Mouse (Mus musculus) ES-Bruce4 (cell line): Measurements from ENCODE around the gene Il10. TPM values are rescaled to one million over a fixed set of nuclear protein-coding genes. Genes with fewer than 3 reads are reported as not detected.

Experiments used
- H3K27ac ChIP-seq: 2 replicates; pipeline ENCODE4 v1.5.1; 2012; ENCODE audit warnings: low read length, inconsistent platforms; ENCODE audit not compliant: insufficient read depth
- H3K27me3 ChIP-seq: 2 replicates; pipeline ENCODE4 v1.6.1; 2012; ENCODE audit warnings: mild to moderate bottlenecking, low read length, inconsistent platforms; ENCODE audit not compliant: control insufficient read depth, poor library complexity, insufficient read depth, severe bottlenecking
- H3K36me3 ChIP-seq: 2 replicates; pipeline ENCODE4 v1.6.1; 2012; ENCODE audit warnings: inconsistent platforms, mild to moderate bottlenecking, low read length, moderate library complexity; ENCODE audit not compliant: control insufficient read depth, poor library complexity, insufficient read depth, severe bottlenecking
- H3K4me1 ChIP-seq: one replicate; pipeline ENCODE4 v1.8.1; 2011; ENCODE audit warnings: low read length; ENCODE audit not compliant: control insufficient read depth, insufficient read depth
- H3K4me3 ChIP-seq: 2 replicates; pipeline ENCODE4 v1.5.1; 2011; ENCODE audit warnings: low read depth, mild to moderate bottlenecking, low read length
- H3K9ac ChIP-seq: 2 replicates; pipeline ENCODE4 v1.6.1; 2012; ENCODE audit warnings: low read depth, mild to moderate bottlenecking, inconsistent platforms; ENCODE audit not compliant: poor library complexity, severe bottlenecking
- H3K9me3 ChIP-seq: replicated peaks from 2 replicates; pipeline ENCODE4 v1.6.1; 2012; ENCODE audit warnings: mild to moderate bottlenecking, low read length, inconsistent platforms; ENCODE audit not compliant: control insufficient read depth, poor library complexity, insufficient read depth, severe bottlenecking
- CTCF ChIP-seq: IDR thresholded peaks from one replicate; pipeline ENCODE4 v1.8.1; 2011; ENCODE audit warnings: low read depth, low read length
- EP300 ChIP-seq: IDR thresholded peaks from 2 replicates; pipeline ENCODE4 v1.6.1; 2011; ENCODE audit warnings: low read depth, low read length; ENCODE audit not compliant: insufficient read depth
- POLR2A ChIP-seq: IDR thresholded peaks from one replicate; pipeline ENCODE4 v1.8.1; 2011; ENCODE audit warnings: low read length; ENCODE audit not compliant: insufficient read depth
- polyA plus RNA-seq: library from polyadenylated mRNA; stranded (reverse); fragments of >200 nt; gene quantifications from 2 replicates; pipeline ENCODE4 v1.2.4, GENCODE M21; 2011; ENCODE audit warnings: low read depth; ENCODE audit not compliant: missing spikeins, insufficient read depth, insufficient read length

Il10 gene
- polyA plus RNA-seq, 1 experiment: not detected

- H3K9ac ChIP-seq: no peak overlapping the region
- TF ChIP-seq EP300 (no peak), POLR2A (no peak), CTCF (no peak)
These were observed 5.5 kb downstream of the Il10 start for GRCm38 (mm10) chr1:131024900-131025842.

GRCm38 (mm10) chr1:131025843-131026190 lies 6.2 kb downstream of the Il10 start:
- Histone ChIP-seq H3K9ac (no peak overlapping the region), H3K27me3 (no peaks in the 10 kb centered on the region), H3K4me1 (peaks cover 2% of the 10 kb centered on the region), H3K36me3 (no peaks in the 10 kb centered on the region), H3K9me3 (no peaks in the 10 kb centered on the region), H3K27ac (no peak overlapping the region), H3K4me3 (no peak overlapping the region)
- TF ChIP-seq CTCF (no peak), POLR2A (no peak), EP300 (no peak)

More at GRCm38 (mm10) chr1:131024900-131025842, 5.5 kb downstream of the Il10 start:
- H3K9me3 ChIP-seq: no peaks in the 10 kb centered on the region
- H3K4me3 ChIP-seq: no peak overlapping the region
- H3K27ac ChIP-seq: no peak overlapping the region
- H3K36me3 ChIP-seq: no peaks in the 10 kb centered on the region
- H3K27me3 ChIP-seq: no peaks in the 10 kb centered on the region
- peaks cover 2% of the 10 kb centered on the region for H3K4me1 ChIP-seq

- H3K36me3 ChIP-seq: no peaks in the 10 kb centered on the region
- H3K4me1 ChIP-seq: peaks cover 2% of the 10 kb centered on the region
- no peaks in the 10 kb centered on the region for H3K27me3 ChIP-seq
- H3K9me3 ChIP-seq: no peaks in the 10 kb centered on the region
- no peak overlapping the region for H3K27ac ChIP-seq
- no peak overlapping the region for H3K9ac ChIP-seq
- TF ChIP-seq CTCF (no peak), EP300 (no peak), POLR2A (no peak)
- H3K4me3 ChIP-seq: no peak overlapping the region
These were observed 9.6 kb downstream of the Il10 start for GRCm38 (mm10) chr1:131029215-131029614.

GRCm38 (mm10) chr1:131030261-131030660 lies 10.6 kb downstream of the Il10 start:
- Histone ChIP-seq H3K9ac (no peak overlapping the region), H3K27ac (no peak overlapping the region), H3K4me3 (no peak overlapping the region), H3K4me1 (peaks cover 2% of the 10 kb centered on the region), H3K9me3 (no peaks in the 10 kb centered on the region), H3K27me3 (no peaks in the 10 kb centered on the region), H3K36me3 (no peaks in the 10 kb centered on the region)
- TF ChIP-seq CTCF: no peak
- TF ChIP-seq POLR2A: no peak
- no peak for TF ChIP-seq EP300

- no peak overlapping the region for H3K9ac ChIP-seq
- TF ChIP-seq EP300 (no peak), CTCF (no peak), POLR2A (no peak)
- no peaks in the 10 kb centered on the region for H3K4me1 ChIP-seq
- no peak overlapping the region for H3K27ac ChIP-seq
- H3K9me3 ChIP-seq: no peaks in the 10 kb centered on the region
- H3K4me3 ChIP-seq: no peak overlapping the region
- no peaks in the 10 kb centered on the region for H3K36me3 ChIP-seq
- H3K27me3 ChIP-seq: no peaks in the 10 kb centered on the region
These were observed 11.6 kb downstream of the Il10 start for GRCm38 (mm10) chr1:131031267-131031666.

- Histone ChIP-seq H3K9ac (no peak overlapping the region), H3K4me3 (no peak overlapping the region), H3K9me3 (no peaks in the 10 kb centered on the region), H3K27ac (no peak overlapping the region), H3K27me3 (no peaks in the 10 kb centered on the region), H3K4me1 (no peaks in the 10 kb centered on the region), H3K36me3 (no peaks in the 10 kb centered on the region)
- no peak for TF ChIP-seq CTCF
- no peak for TF ChIP-seq EP300
- no peak for TF ChIP-seq POLR2A
These were observed 18.4 kb downstream of the Il10 start for GRCm38 (mm10) chr1:131038001-131038400.
